Mouse (Mus musculus) lung, postnatal 4 days (tissue): ENCODE results near the gene Hadh.

Experiments
- DNase-seq, 2 experiments: peaks; one replicate each; pipeline ENCODE4 v3.0.0; 2021

Gene Hadh

DNA sequence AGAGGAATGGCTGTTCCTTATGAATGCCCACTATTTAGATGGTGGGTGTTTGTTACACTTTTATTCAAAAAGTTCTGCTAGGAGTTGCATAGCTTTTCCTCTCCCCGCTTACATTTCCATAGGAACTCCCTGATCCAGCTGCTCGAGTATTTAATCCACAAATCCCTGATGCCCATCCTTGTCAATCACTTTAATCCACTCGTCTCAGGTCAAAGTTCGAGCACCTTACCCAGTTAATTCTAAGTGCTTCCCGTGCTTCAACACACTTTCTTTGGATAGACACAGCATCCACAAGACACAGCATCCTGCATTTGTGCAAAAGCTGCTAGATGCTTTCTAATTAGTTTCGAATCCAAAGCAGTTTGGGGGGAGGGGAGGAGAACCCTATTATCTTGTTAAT lies 1.5 kb downstream of the Hadh start:
- DNase-seq = no peak

DNA sequence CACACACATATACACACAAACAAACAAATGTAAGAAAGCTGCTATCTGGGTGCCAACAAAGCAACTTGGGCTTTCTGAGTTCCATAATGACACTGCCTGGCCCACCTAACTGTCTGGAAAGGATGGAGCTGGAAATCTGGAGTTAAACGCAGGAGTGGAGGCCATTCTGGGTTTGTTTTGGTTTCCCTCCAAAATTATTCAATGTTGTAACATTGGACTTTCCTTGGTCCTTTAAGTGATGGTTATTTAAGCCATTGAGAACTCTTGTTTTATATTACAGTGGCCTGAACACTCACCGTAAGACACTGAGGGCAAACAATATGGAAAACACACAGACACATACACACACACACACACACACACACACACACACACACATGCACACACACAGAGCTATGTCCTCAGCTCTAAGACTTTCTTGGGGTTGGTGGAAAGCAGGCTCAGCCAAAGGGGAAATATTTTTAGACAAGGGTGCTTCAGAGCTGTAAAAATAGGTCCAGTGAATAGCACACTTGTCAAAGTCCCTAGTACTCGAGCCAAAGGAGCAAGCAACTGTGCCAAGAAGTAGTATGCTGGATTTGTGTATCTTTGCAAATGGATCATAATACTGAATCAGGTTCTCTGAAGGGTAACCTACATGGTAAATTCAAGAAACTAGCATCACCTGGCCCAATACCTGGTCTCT lies 5.4 kb downstream of the Hadh start:
- DNase-seq = peak; percentile 13 to 36

DNA sequence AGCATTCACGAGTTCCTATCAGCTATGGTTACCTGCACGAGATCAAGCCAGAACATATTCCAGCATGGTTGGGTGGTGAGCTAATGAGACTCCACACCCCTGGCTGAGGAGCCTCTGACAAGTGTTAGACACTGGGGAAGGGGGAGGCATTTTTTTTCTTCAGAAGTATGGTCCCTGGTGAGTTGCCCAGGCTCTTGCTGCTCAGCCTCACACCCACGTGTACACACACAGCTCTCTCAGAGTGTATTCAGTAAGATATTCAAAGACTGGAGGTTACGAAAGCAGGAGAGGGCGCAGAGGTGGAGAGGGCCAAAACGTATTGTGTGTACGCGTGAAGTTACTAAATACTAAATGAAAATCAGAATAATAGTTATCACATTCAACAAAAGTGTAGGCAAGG lies 6.4 kb downstream of the Hadh start:
- DNase-seq = peak in 1 of 2 experiments; percentile 60

DNA sequence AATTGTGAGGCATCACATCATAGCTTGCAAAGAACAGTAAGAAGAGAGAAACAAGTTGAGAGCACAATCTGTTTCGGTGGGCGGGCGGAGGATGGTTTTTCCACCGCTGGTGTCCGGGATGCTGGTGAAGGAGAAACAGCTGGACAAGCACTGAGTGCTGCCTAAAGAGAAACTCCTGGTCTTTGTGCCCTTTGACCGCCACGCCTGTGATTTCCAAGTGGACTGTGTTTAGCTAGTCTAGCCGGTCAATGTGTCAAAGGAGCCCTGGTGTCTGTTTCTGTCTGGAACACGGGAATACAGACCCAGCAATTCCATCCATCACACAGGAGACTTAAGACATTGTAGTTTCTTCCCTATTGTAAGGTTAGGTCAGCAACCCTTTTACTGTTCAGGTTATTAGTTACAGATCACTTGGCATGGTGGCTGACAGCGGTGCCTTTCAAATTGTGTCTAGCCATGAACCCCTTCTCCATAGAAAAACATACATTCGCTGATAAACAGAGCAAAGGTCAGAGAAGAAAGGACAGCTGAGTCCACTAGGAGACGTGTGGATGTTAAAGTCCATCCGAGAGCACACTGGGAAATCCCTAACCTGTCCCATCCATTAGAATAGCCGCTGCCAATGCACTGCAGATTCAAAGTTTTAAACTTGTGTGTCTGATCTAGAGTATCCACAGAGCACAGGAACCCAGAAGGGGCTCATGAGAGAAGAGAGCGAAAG lies 8.0 kb downstream of the Hadh start:
- peak; percentile 56 to 85 for DNase-seq

DNA sequence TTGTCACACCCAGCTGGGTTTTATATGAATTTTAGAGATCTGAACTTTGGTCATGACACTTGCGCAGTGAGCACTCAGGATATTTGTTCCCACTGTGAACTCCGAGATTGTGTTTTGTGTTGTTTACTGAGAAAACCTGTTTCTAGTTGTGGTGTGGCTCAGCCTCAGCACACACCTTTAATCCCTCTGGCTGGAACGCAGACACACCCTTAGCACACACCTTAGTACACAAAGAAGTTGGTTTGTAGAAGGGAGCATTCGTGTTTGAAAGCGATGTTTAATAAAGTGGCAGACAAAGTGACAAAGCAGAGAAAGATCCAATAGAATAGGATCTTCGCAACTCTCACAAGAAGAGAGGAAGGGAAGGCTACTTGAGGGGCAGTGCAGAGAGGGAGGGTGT lies 11.5 kb downstream of the Hadh start:
- no peak for DNase-seq

DNA sequence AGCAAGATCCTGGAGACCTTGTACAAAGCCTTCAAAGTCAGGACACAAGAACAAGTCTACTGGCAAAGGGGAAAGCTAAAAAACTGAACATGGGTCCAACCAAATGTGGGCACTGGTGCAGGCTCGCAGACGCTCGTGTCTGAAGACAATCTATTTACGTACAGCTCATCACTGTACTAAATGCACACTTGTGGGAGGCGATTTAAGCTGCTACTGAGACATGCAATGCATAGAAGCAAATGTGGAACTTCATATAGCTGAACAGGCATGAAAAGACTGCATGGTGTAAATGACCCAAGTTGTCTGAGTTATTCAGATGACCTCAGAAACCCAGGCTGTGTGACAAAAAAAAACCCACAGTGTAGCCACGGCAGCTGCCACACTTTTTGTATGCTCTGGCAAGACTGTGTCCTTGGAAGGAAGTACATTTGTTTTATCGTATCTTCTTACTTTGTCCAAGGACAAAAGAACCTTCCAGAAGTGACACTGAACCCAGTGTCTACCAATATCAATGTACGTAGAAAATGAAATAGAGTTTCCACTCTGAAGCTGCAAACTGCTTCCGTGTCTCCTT lies 12.4 kb downstream of the Hadh start:
- no peak for DNase-seq

DNA sequence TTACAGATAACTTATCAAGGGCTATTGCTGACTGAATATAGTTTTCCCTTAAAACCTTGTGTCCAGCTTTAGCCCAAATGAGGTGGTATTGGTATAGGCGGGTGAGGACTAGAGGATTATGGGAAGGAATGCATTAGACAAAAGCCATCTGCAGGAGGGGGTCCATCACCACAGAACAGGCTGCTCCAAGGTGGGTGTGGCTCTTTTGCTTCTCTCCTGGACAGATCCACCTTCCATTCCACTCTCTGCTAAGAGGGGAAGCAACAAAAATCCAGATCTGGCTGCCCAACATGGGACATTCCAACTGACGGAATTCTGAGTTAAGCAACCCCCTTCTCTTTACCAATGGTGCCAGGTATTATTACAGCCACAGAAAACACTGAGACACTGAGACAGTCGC lies 13.0 kb downstream of the Hadh start:
- no peak for DNase-seq

DNA sequence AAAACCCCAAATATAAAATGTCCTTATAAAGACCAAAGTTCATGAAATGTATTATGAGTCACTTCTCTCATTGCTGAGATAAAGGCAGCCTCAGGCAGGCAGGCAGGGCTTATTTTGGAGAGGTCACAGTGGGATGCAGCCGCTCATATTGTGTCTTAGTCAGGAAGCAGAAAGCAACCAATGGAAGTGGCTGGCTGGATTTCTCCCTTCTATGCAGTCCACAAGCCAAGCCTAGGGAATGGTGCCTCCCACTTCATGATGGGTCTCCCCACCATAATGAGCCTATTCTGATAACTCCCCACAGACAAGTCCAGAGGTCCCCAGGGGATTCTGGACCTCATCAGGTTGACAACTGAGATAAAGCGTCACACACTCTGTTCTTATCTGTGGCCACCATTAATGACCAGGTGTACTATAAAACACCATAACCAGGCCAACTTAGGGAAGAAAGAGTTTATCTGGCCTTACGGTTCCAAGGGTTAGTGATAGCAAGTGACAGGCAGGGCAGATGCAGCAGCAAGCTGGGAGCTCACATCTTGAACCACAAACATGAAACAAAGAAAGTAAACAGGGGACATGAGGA lies 16.4 kb downstream of the Hadh start:
- DNase-seq = no peak

DNA sequence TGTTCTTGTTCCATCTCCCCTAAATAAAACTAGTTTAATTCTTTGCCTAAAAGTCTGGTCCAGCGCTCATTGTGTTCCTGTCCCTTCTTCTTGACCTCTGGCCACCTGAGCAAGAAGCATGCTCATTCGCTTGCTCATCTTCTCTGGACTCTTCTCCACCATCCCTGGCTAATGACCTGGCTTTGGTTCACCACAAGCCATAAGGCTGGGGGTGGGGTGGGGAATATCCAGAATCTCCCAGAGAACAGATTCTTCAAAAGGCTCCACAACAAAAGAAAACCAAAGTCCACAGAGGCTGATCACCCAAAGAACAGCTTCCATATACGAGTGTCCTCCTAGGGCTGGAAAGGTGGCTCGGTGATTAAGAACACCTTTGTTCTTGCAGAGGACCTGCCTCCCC lies 16.9 kb downstream of the Hadh start:
- DNase-seq = no peak

DNA sequence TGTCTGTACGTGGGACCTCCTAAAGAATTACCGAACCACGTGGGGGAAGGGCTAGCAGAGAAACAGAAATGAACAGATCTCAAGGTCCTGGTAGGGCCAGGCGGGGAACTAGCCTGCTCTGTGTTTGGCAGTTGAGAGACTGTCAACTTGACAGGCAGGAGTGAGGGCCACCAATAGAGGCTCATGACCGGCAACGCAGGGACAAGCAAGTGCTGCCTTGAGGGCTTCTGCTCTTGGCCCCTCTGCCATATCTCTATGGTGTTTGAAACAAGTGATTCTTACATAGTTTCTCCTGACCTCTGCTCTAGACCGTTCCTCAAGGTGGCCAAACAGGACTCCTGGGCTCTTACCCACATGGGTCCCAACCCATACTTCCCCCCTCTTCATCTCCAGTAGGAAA lies 20.3 kb downstream of the Hadh start:
- DNase-seq = no peak

DNA sequence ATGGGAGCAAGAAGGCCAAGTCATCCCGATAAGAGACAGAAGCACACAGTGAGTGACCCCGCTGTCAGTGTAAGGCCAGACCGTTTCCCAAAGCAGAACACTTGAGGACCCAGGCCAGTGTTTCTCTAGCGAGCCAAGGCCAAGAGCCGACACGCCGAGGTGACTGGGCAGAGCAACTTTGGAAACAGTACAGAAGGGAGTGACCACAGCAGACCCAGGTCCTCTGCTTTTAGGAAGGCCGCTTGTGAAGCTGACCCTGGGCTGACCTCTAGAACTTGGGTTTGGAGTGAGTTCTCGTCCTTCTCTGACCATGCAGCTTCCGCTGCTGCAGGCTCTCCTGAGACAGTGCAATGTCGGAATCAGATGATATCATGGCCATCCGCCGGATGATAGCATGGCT lies 20.9 kb downstream of the Hadh start:
- DNase-seq = no peak

DNA sequence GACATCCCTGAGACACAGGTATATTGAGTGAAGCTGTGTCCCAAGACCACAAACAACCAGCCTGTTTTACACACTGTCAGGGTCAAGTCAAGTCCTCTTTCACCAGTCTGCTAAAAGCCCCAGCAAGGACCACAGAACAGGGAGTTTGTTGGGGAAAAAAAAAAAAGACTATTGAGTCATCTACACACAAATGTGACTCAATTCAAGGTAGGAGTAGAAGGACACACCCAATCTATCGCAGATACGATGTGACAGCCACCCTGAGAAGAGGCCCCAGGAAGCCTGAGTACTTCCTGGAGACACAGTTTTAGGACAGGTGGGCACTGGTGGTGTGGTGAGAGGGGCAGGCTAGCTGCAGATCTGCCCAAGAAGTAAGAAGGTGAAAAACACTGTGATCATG lies 21.6 kb downstream of the Hadh start:
- no peak for DNase-seq

DNA sequence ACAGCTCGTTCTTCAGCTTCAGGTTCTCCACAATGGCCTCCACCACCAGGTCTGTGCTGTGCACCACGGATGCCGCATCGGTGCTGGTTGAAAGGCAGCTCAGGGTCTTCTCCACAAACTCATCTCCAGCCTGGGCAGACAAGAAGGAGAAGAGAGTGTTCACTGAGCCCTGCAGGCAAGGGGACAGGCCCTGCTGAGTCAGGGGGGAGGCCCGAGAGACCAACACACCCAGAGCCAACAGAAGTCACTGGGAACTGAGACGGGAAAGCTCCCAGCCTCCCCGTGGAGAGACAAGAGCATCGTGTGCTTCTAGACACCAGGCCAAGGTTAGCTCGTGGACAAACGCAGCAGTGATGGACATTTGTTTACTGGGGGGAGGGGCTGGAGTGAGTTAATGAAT lies 23.5 kb downstream of the Hadh start:
- DNase-seq = no peak

DNA sequence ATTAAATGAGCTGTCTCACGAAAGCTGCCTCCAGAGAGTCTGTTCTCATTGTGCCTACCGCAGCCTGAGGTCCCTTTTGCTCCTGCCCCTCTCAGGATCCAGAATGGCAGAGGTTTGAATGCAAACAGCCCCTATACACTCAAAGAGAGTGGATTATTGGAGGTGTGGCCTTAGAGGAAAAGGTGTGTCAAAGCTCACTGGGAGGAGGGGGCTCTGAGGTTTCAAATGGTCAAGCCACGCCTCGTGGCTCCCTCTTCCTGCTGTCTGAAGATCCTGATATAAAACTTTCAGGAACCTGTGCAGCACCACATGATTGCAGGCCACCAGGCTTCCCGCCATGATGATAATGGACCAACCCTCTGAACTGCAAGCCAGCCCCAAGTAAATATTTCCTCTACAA lies 24.1 kb downstream of the Hadh start:
- DNase-seq = no peak

DNA sequence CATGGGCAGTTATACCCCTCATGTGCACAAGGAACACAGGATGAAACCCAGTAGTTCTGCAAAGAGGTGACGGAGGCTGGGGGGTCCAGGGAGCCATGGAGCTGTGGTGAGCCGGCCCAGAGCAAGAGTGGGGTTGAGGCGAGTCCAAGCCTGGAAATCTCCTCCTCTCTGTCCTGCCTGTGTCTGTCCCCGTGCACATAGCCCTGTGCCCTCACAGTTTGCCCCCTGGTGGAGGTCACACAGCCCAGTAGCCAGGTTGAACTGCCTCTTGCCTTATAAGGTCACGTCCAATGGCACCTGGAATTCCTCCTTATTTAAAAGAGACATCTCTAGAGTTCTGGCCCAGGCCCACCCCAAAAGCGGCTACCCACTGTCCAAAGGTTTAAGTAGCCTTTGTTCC lies 24.5 kb downstream of the Hadh start:
- DNase-seq = no peak

DNA sequence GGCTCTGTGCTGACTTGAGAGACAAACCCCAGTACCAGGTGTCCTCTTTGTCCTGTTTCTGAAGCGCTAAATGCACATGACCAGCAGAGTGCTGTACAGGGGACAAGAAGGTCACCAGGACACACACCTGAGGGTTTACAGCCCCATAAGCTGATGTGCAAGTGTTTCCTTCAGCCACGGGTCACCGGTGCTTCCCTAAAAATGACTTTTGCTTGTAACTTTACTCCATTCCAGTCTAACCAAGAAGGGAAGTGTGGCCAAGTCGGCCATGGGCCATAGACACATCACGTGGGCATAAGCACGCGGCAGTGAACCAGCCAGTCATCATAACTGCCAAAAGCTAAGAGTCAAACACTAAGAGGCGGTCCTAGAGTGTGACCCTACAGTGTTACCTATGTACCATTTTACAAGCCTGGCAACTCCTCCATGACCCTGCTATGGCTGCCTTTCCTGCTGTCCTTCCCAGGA lies 25.3 kb downstream of the Hadh start:
- DNase-seq = no peak

DNA sequence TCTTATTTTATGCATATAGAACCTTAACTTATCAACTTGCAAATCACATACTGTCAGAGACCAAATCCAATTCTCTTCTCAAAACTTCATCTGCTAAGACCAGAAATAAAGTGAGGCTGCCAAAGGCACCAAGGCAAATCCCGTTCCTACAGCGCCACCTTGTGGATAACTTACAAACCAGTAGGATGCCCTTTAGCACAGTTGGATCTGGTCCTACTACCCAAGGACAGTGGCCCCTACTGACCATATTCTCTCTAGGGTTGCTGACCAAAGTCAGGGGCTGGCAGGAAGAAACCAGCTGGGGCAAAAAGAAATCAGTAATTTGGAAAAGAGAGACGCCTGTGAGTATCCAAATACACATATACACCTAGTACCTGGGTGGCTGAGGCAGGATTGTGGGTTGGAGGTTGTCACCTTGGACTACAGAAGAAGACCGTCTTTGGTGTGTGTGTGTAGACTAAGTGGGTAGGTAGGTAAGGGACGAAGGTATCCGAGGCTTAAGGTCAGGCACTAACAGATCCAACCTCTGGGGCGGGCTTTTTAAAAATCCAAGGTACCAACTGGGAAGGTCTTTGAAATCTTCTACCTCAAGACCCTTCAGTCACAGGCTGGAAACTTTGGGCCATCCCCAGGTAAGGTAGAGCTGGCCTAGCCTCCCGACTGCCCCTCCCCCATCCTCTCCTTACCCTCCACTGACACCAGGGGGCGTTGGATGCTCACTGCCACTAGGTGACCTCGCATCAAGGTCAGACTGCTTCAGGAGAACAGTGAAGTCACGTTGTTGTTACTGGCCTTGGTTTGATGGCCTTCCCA lies 25.9 kb downstream of the Hadh start:
- DNase-seq = peak; percentile 42 to 71

DNA sequence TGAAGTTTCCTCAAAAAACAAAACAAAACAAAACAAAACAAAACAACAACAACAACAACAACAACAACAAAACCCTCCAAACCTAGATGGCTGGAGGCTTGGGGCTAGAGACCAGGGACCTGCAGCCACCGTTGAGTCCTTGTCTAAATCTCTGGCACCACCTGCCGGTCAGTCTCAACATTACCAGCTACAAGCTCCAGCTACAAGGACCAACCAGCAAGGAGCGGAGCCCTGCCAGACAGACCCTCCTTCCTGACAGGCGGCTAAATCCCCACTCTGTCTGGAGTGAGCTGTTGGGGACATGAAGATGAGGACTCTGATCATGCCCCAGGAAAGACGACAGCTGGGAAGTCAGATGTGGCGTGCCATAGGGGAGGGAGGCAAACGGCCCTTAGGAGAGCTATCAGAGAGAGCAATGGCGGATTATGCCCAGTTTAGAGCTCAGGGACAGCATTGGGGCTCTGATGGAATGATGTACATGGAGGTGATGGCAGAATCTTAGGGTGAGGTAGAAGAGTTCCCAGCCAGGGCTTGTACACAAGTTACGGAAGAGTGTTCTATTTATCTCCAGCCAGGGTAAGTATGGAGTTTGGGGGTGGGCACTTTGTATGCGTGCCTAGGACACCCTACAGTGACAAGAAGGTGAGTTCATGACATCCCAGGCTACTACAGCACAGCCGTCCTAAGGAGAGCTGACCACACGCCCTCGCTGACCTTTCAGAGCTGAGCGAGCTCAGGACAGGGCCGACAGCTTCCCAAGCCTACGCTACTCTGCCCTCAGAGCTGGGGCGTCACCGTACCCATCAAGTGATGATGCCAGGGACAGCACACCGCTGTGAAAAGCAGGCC lies 33.9 kb downstream of the Hadh start:
- DNase-seq = peak; percentile 76 to 84

DNA sequence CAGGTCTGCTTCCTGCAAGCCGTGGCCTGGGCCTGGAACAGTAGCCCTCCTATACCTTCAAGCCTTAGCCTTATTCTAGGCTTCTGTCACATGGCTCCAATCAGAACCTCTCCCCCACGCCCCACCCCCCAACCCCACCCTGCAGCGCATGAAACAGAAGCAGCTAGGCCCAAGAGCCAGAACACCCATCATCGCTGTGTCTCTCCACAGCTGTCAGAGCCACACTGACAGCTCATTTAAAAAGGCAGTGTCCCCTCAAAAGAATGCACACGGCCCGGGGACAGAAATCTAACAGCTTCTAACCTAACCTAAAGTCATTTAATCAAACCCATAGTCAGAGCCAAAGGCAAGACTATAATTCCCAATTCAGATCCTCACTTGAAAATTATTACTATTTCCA lies 34.8 kb downstream of the Hadh start:
- peak; percentile 9 to 42 for DNase-seq

DNA sequence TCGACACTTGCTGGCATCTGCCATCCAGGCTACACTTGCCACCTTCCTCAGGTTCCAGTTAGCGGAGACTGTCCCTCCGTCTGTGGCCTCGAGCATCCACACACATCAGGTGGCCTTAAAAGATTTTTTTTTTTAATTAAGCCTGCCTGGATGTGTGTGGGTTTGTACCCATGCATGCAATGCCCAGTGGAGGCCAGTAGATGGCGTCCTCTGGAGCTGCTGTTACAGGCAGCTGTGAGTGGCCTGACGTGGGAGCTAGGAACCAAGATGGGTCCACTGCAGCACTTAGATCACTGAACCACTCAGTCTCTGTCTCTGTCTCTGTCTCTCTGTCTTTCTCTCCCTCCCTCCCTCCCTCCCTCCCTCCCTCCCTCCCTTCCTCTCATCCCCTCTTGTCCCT lies 43.8 kb downstream of the Hadh start:
- DNase-seq = no peak

DNA sequence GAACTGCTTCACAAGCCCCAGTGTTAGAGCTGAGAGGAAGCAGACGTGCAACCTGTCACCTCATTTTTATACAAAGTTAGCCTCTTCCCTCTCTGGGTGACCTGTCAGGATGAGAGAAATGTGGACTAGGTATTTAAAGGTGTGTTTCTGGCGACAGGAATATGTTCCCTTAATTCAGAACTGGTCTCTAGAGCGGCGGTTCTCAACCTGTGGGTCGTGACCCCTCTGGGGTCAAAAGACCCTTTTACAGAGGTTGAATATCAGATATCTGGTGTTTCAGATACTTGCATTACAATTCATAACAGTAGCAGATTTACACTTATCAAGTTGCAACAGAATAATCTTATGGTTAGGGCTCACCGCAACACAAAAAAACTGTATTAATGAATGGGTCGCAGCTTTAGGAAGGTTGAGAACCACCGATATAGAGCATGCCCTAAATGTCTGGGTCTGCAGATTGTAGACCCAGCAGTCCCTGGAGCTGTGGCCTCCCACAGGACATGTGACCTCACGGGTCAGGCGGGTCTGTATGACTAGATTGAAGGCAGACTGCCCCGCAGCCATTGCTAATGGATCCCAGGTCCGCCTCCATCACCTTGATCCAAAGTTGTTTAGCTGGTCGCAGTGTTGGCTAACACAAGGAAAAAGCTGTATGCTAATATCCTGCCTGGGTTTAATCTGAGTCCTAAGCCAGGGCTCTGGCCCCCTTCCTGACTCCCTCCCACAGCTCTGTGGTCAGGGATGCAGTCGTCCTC lies 53.1 kb downstream of the Hadh start:
- DNase-seq = no peak
